Mouse (Mus musculus) heart, embryonic 15.5 days (tissue): ENCODE measurements around the gene Utp3. TPM values are rescaled to one million over a fixed set of nuclear protein-coding genes. Genes with fewer than 3 reads are reported as not detected.

Source experiments
- ATAC-seq: fragments of 200-750 bp; cut with Nextera tagmentation; replicated peaks from 2 replicates; pipeline ENCODE4 v1.8.0; 2017; ENCODE audit warnings: low read depth, moderate TSS enrichment; ENCODE audit not compliant: insufficient number of reproducible peaks, insufficient read depth, low FRiP score
- H3K27ac ChIP-seq: fragments of 300-500 bp; sonication (generic); 2 replicates; pipeline ENCODE4 v1.5.1; 2015; ENCODE audit warnings: mild to moderate bottlenecking, inconsistent platforms
- H3K27me3 ChIP-seq: fragments of 300-500 bp; sonication (generic); 2 replicates; pipeline ENCODE4 v1.6.1; 2015; ENCODE audit warnings: inconsistent platforms
- H3K36me3 ChIP-seq: fragments of 300-500 bp; sonication (generic); 2 replicates; pipeline ENCODE4 v1.6.1; 2015; ENCODE audit warnings: mild to moderate bottlenecking, inconsistent platforms
- H3K4me1 ChIP-seq: fragments of 300-500 bp; sonication (generic); replicated peaks from 2 replicates; pipeline ENCODE4 v1.6.1; 2015; ENCODE audit warnings: inconsistent platforms
- H3K4me2 ChIP-seq: fragments of 300-500 bp; sonication (generic); 2 replicates; pipeline ENCODE4 v1.6.1; 2015; ENCODE audit warnings: inconsistent platforms, mild to moderate bottlenecking, moderate library complexity
- H3K4me3 ChIP-seq: fragments of 300-500 bp; sonication (generic); 2 replicates; pipeline ENCODE4 v1.5.1; 2015; ENCODE audit warnings: mild to moderate bottlenecking, inconsistent platforms
- H3K9ac ChIP-seq: fragments of 300-500 bp; sonication (generic); 2 replicates; pipeline ENCODE4 v1.6.1; 2015; ENCODE audit warnings: mild to moderate bottlenecking, inconsistent platforms
- H3K9me3 ChIP-seq: fragments of 300-500 bp; sonication (generic); replicated peaks from 2 replicates; pipeline ENCODE4 v1.6.1; 2016; ENCODE audit warnings: inconsistent platforms
- WGBS: fragments of 180-500 bp; shearing (Covaris S2); methylation state at CpG from one replicate; pipeline ENCODE4 v1.1.7; 2015; ENCODE audit warnings: mixed read lengths; 5-methylcytosine and 5-hydroxymethylcytosine counted together
- polyA plus RNA-seq: library from polyadenylated mRNA; unstranded; fragments of >200 nt; fragmentation: Nextera tagmentation; extraction: Ambion mirVana; gene quantifications from 2 replicates; pipeline ENCODE4 v1.2.1, GENCODE M21; 2015

The Utp3 gene
- polyA plus RNA-seq, 1 experiment from 2014 or later: 44.1 TPM

- no peak overlapping the region for H3K9ac ChIP-seq
Observed at GRCm38 (mm10) chr5:88575506-88576338, 21.5 kb downstream of the Utp3 start.

GRCm38 (mm10) chr5:88580681-88581080 is 26.4 kb downstream of the Utp3 start:
- no peak overlapping the region for H3K9ac ChIP-seq
- no peak overlapping the region for H3K4me2 ChIP-seq
- ATAC-seq: no peak
- WGBS: 74% methylated on average over 10 of the region's 10 CpGs
- H3K36me3 ChIP-seq: no peaks in the 10 kb centered on the region
- no peaks in the 10 kb centered on the region for H3K27me3 ChIP-seq
- no peaks in the 10 kb centered on the region for H3K9me3 ChIP-seq
- H3K27ac ChIP-seq: no peak overlapping the region
- no peak overlapping the region for H3K4me3 ChIP-seq
- peaks cover 12% of the 10 kb centered on the region for H3K4me1 ChIP-seq

More at GRCm38 (mm10) chr5:88575506-88576338, 21.5 kb downstream of the Utp3 start:
- 53% methylated on average over 3 of the region's 3 CpGs for WGBS
- Histone ChIP-seq H3K27me3 (no peaks in the 10 kb centered on the region), H3K36me3 (peaks cover 2% of the 10 kb centered on the region; the same call in 1 of the 2 replicates), H3K27ac (0 out of 2 replicates have a peak overlapping the region, but pooled peaks have one; percentile 3), H3K4me3 (no peak overlapping the region), H3K4me2 (no peak overlapping the region), H3K9me3 (no peaks in the 10 kb centered on the region), H3K4me1 (peaks cover 6% of the 10 kb centered on the region)
- no peak for ATAC-seq

- 94% methylated on average over 6 of the region's 6 CpGs for WGBS
- H3K27me3 ChIP-seq: no peaks in the 10 kb centered on the region
- no peak for ATAC-seq
- H3K36me3 ChIP-seq: no peaks in the 10 kb centered on the region
- no peaks in the 10 kb centered on the region for H3K9me3 ChIP-seq
- no peak overlapping the region for H3K4me2 ChIP-seq
- no peak overlapping the region for H3K27ac ChIP-seq
- no peak overlapping the region for H3K9ac ChIP-seq
- H3K4me1 ChIP-seq: peaks cover 13% of the 10 kb centered on the region
- no peak overlapping the region for H3K4me3 ChIP-seq
Observed at GRCm38 (mm10) chr5:88581343-88581742, 27.1 kb downstream of the Utp3 start.

- H3K4me3 ChIP-seq: no peak overlapping the region
- H3K4me2 ChIP-seq: no peak overlapping the region
- no peaks in the 10 kb centered on the region for H3K36me3 ChIP-seq
- no peaks in the 10 kb centered on the region for H3K9me3 ChIP-seq
- no peak overlapping the region for H3K9ac ChIP-seq
- H3K27me3 ChIP-seq: no peaks in the 10 kb centered on the region
- 65% methylated on average over 9 of the region's 9 CpGs for WGBS
- H3K27ac ChIP-seq: no peak overlapping the region
- peaks cover 28% of the 10 kb centered on the region for H3K4me1 ChIP-seq
- no peak for ATAC-seq
Observed at GRCm38 (mm10) chr5:88583271-88584031, 29.2 kb downstream of the Utp3 start.

- Histone ChIP-seq H3K4me1 (peaks cover 28% of the 10 kb centered on the region), H3K4me2 (0 out of 2 replicates have a peak overlapping the region, but pooled peaks have one; percentile 2), H3K27ac (no peak overlapping the region), H3K9me3 (no peaks in the 10 kb centered on the region), H3K36me3 (no peaks in the 10 kb centered on the region), H3K9ac (no peak overlapping the region), H3K4me3 (no peak overlapping the region), H3K27me3 (no peaks in the 10 kb centered on the region)
- no peak for ATAC-seq
- WGBS: 54% methylated on average over 9 of the region's 9 CpGs
Observed at GRCm38 (mm10) chr5:88584061-88584460, 29.8 kb downstream of the Utp3 start.

- 74% methylated on average over 7 of the region's 7 CpGs for WGBS
- Histone ChIP-seq H3K4me1 (peaks cover 28% of the 10 kb centered on the region), H3K4me3 (no peak overlapping the region), H3K27ac (peak overlapping the region; percentile 83), H3K4me2 (peak overlapping the region; percentile 43; the same call in 1 of the 2 replicates), H3K27me3 (no peaks in the 10 kb centered on the region), H3K36me3 (no peaks in the 10 kb centered on the region), H3K9ac (no peak overlapping the region), H3K9me3 (no peaks in the 10 kb centered on the region)
- ATAC-seq: peak; percentile 53; the same call in 1 of the 2 replicates
Observed at GRCm38 (mm10) chr5:88586407-88587174, 32.3 kb downstream of the Utp3 start.

- H3K27me3 ChIP-seq: no peaks in the 10 kb centered on the region
- peak overlapping the region; percentile 43 for H3K4me2 ChIP-seq
- 23% methylated on average over 13 of the region's 13 CpGs for WGBS
- no peaks in the 10 kb centered on the region for H3K36me3 ChIP-seq
- H3K9me3 ChIP-seq: no peaks in the 10 kb centered on the region
- peak; percentile 85 for ATAC-seq
- H3K4me3 ChIP-seq: no peak overlapping the region
- H3K27ac ChIP-seq: peak overlapping the region; percentile 83
- H3K4me1 ChIP-seq: peaks cover 28% of the 10 kb centered on the region
- 0 out of 2 replicates have a peak overlapping the region, but pooled peaks have one; percentile 29 for H3K9ac ChIP-seq
Observed at GRCm38 (mm10) chr5:88587211-88587934, 33.1 kb downstream of the Utp3 start.

GRCm38 (mm10) chr5:88588481-88588880 is 34.2 kb downstream of the Utp3 start:
- Histone ChIP-seq H3K9ac (no peak overlapping the region), H3K4me2 (no peak overlapping the region), H3K4me1 (peaks cover 28% of the 10 kb centered on the region), H3K4me3 (no peak overlapping the region), H3K9me3 (no peaks in the 10 kb centered on the region), H3K27me3 (no peaks in the 10 kb centered on the region), H3K36me3 (no peaks in the 10 kb centered on the region), H3K27ac (no peak overlapping the region)
- WGBS: 75% methylated on average over 5 of the region's 5 CpGs
- ATAC-seq: no peak

GRCm38 (mm10) chr5:88593421-88594172 is 39.3 kb downstream of the Utp3 start:
- H3K27ac ChIP-seq: no peak overlapping the region
- no peaks in the 10 kb centered on the region for H3K4me1 ChIP-seq
- H3K27me3 ChIP-seq: no peaks in the 10 kb centered on the region
- WGBS: 86% methylated on average over 13 of the region's 13 CpGs
- H3K4me3 ChIP-seq: no peak overlapping the region
- H3K4me2 ChIP-seq: no peak overlapping the region
- no peak for ATAC-seq
- H3K9me3 ChIP-seq: no peaks in the 10 kb centered on the region
- H3K36me3 ChIP-seq: no peaks in the 10 kb centered on the region
- H3K9ac ChIP-seq: no peak overlapping the region

GRCm38 (mm10) chr5:88594173-88594569 is 39.9 kb downstream of the Utp3 start:
- Histone ChIP-seq H3K4me3 (no peak overlapping the region), H3K4me1 (no peaks in the 10 kb centered on the region), H3K27me3 (no peaks in the 10 kb centered on the region), H3K36me3 (no peaks in the 10 kb centered on the region), H3K4me2 (no peak overlapping the region), H3K9ac (no peak overlapping the region), H3K27ac (no peak overlapping the region), H3K9me3 (no peaks in the 10 kb centered on the region)
- WGBS: 80% methylated on average over 7 of the region's 7 CpGs
- no peak for ATAC-seq
